Mouse (Mus musculus) ES-Bruce4 (cell line): ENCODE measurements at regions not wholly inside any gene's neighbourhood (a gene's known extent, or its start where the extent isn't known, plus 50 kb on each side); places are given as distances from the start of the nearest gene placed in this dataset.

ENCODE experiments used
- CTCF ChIP-seq: IDR thresholded peaks from one replicate; pipeline ENCODE4 v1.8.1; 2011; ENCODE audit warnings: low read depth, low read length
- POLR2A ChIP-seq: IDR thresholded peaks from one replicate; pipeline ENCODE4 v1.8.1; 2011; ENCODE audit warnings: low read length; ENCODE audit not compliant: insufficient read depth

DNA sequence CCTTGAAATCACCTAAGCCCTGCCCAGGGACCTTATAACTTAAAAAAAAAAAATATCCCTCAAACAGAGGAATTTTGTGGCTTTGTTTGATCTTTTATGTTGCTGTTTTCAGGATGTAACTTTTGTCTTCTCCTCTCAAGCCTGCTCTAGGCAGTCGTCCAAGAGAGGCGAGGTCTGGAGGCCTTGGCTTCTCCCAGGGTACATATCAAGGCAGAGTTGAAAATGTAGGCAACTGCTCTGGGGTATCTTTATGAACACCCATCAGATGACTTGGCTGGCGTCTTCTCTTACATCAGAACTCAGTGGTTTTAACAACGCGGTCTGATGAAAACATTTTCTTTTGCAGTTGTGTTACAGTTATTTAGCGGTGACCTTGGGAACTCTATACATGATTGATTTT, 250.4 kb downstream of the Kcnrg start:
- no peak for TF ChIP-seq CTCF
- no peak for TF ChIP-seq POLR2A
